Mouse (Mus musculus) G1E (cell line): Measurements from ENCODE around the gene Disc1.

Experiments used
- CTCF ChIP-seq: IDR thresholded peaks from 2 replicates; pipeline ENCODE4 v1.5.1; 2012; ENCODE audit warnings: low read depth, low read length, inconsistent platforms, mixed read lengths
- POLR2AphosphoS5 ChIP-seq: IDR thresholded peaks from 2 replicates; pipeline ENCODE4 v1.6.1; 2012; ENCODE audit warnings: low read depth, low read length, inconsistent platforms; ENCODE audit not compliant: insufficient replicate concordance
- TAL1 ChIP-seq: conservative IDR thresholded peaks from 2 replicates; pipeline ENCODE4 v1.6.1; 2012; ENCODE audit warnings: low read depth, low read length, inconsistent platforms, mixed read lengths

- no peak for TF ChIP-seq CTCF
- no peak for TF ChIP-seq POLR2AphosphoS5
- TF ChIP-seq TAL1: no peak
These were observed 182.2 kb downstream of the Disc1 start for GRCm38 (mm10) chr8:125235898-125236835.
